ENCODE assay signal across 27 mouse cellular contexts in genomic region chr10:117461261-117461660, GRCm38 (mm10).
"Had no signal": no experiment of that assay in that cellular context is flagged by ENCODE, and none has a peak within 500 bp of the region (broad histone marks: within the 10 kb centered on the region; RNA-seq: fewer than 3 reads in every experiment).

No protein-coding gene starts in this region.

- H3K27ac ChIP-seq: heart, embryonic 13.5 days; heart, embryonic 15.5 days; hindbrain, embryonic 10.5 days; hindbrain, embryonic 12.5 days; hindbrain, embryonic 13.5 days; hindbrain, embryonic 14.5 days; hindbrain, embryonic 15.5 days; hindbrain, postnatal 0 days; intestine, embryonic 15.5 days; kidney, postnatal 0 days; layer of hippocampus, adult 2 months; left cerebral cortex, adult 2 months had no signal

- H3K27me3 ChIP-seq: heart, embryonic 15.5 days; hindbrain, embryonic 12.5 days; hindbrain, embryonic 13.5 days; hindbrain, embryonic 15.5 days; intestine, embryonic 15.5 days; kidney, embryonic 15.5 days had no signal

- DNase-seq: heart, postnatal 10 days; heart, postnatal 14 days; heart, postnatal 36 days; heart, postnatal 4 days; kidney, adult 11 months; kidney, adult 18-20 months; kidney, adult 2 months; kidney, adult 8-10 months; kidney, adult 9 months; kidney, postnatal 25 days; kidney, postnatal 36 days; layer of hippocampus, adult 9-11 months; layer of hippocampus, postnatal 36 days had no signal

- H3K4me1 ChIP-seq: heart, embryonic 15.5 days; hindbrain, embryonic 10.5 days; hindbrain, embryonic 12.5 days; hindbrain, embryonic 13.5 days had no signal

- H3K4me3 ChIP-seq: heart, embryonic 12.5 days; heart, embryonic 13.5 days; heart, embryonic 15.5 days; hindbrain, embryonic 10.5 days; hindbrain, embryonic 12.5 days; hindbrain, embryonic 13.5 days; hindbrain, embryonic 15.5 days; intestine, embryonic 15.5 days; kidney, embryonic 15.5 days; layer of hippocampus, adult 2 months; left cerebral cortex, adult 2 months had no signal

- H3K36me3 ChIP-seq: heart, embryonic 12.5 days; heart, embryonic 13.5 days; heart, embryonic 15.5 days; hindbrain, embryonic 10.5 days; hindbrain, embryonic 12.5 days; hindbrain, embryonic 13.5 days; hindbrain, embryonic 15.5 days; intestine, embryonic 15.5 days; kidney, embryonic 15.5 days had no signal
